Mouse (Mus musculus): ENCODE results near the gene Cyb5d1. TPM values are rescaled to one million over a fixed set of nuclear protein-coding genes. Genes with fewer than 3 reads are reported as not detected.
A peak's percentile ranks its signal among the peaks of the same experiment; 100 is the strongest.
"Not testable (repeated sequence)": the region's sequence is repeated elsewhere in the genome, so short reads cannot be mapped to it uniquely, and the experiment has no call there.

Cyb5d1 gene
- polyA plus RNA-seq, 1 experiment from 2014 or later, result 21.2 TPM

DNA sequence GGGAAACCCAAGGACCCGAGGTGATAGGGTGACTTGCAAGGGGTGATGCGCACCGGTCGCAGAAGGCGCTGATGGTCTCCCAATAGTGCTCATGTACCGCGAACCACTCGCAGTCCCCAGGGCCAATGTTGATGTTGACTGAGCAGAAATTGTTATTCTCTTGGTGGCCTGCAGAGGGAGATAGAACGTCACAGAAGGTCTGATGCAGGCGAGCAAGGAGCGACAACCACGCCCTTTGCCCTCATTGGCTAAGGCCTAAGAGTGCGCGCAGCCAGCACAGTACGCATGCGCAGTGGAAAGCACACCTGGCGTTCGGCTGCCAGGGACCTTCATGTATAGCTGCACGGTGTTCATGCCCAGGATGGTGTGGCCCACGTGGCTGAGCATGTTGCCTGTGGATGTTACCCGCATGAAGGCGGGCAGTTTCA lies 5.8 kb upstream of the Cyb5d1 start:
- Histone ChIP-seq H3K27ac (replicated peaks) (no peak overlapping the region), H3K4me3 (no peak overlapping the region), H3K4me1 (peaks cover 54% of the 10 kb centered on the region), H3K27me3 (replicated peaks) (0 out of 2 replicates have a peak, but pooled peaks cover 4% of the 10 kb centered on the region), H3K4me2 (no peak overlapping the region; the same call in 1 of the 2 replicates), H3K9ac (no peak overlapping the region), H3K36me3 (peaks cover 73% of the 10 kb centered on the region), H3K9me3 (no peaks in the 10 kb centered on the region)
- ATAC-seq (ENCODE audit: extremely low read depth, insufficient number of reproducible peaks, low FRiP score, low TSS enrichment), result no peak
- WGBS, result 15% methylated on average over 22 of the region's 22 CpGs

DNA sequence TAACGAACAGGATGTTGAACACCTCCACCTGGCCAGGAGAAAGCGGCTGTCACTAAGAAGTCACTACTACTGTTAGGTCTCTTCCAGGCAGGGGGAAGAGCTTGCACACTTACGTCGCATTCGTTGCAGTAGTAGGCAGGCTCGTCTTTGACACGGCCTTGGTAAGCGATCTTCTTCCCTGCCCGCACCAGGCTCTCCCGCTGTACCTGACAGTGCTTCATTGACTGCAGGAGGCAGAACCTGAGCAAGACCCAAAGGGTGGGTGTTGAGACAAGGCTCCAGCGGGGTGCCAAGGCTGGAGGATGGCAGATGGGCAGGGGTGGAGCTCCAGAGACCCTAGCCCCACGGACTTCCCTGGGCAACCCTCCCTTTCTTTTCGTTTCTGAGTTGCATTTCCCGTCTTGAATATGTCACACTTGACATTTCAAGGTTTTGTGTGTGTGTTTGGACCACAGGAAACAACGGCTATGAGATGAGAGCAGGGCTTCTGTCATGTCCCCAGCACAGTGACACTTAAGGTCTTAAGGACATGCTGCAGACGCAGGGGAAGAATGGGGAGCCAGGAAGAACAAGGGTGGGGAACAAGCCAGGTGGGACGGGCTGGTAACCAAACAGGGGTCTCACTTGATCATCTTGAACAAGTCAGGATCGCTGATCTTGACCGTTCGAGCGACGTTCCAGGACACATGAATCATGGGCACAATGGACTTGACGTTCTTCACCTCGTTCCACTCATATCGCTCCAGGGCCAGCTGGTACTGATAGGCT lies 4.8 kb upstream of the Cyb5d1 start:
- WGBS, result 67% methylated on average over 25 of the region's 25 CpGs

DNA sequence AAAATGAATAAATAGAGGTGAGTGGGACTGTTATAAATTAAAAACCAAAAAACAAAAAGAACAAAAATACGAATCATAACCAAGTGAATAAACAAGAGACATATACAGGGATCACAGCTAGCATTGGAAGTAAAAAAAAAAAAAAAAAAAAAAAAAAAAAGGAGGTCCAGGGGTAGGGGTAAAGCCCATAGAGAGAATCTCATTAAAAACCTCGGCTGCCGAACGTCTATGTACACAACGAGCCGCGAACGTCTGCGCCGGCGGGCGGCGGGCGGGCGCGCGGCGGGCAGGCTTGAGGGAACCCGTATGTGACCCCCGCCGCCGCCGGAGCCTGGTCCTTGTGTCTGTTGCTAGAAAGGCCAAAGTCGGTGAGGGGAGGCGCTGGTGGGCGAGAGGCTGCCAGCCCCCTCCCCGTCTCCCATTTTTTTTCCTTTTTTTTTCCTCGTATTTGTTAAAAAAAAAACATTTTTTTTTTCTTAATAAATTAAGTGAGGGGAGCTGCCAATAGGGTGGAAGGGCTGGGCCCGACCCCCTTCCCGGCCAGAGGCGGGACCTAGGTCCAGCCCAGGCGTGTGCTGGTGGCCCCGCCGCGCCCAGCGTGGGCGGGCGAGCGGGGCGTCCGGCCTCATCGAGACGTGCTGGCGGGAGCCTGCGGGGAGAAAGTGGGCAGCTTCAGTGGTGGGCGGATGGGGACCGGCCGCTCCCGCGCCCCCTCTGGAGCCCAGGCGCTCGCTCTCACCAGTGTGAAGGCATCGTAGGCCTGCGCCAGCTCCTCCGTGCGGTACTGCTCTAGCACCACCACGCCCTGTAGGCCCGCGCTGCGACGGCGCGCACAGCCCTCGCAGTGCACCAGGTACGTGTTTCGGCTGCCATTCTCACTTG lies 4.0 kb upstream of the Cyb5d1 start:
- H3K4me2 ChIP-seq, result peak overlapping the region; percentile 91
- peaks cover 56% of the 10 kb centered on the region for H3K4me1 ChIP-seq

More for the DNA sequence above, 4.8 kb upstream of the Cyb5d1 start:
- 0 out of 2 replicates have a peak, but pooled peaks cover 4% of the 10 kb centered on the region for H3K27me3 ChIP-seq (replicated peaks)
- peak overlapping the region; percentile 66 for H3K9ac ChIP-seq
- H3K9me3 ChIP-seq, result no peaks in the 10 kb centered on the region
- H3K36me3 ChIP-seq, result peaks cover 63% of the 10 kb centered on the region
- ATAC-seq (ENCODE audit: extremely low read depth, insufficient number of reproducible peaks, low FRiP score, low TSS enrichment), result no peak
- no peak overlapping the region for H3K27ac ChIP-seq (replicated peaks)
- peaks cover 56% of the 10 kb centered on the region for H3K4me1 ChIP-seq
- H3K4me3 ChIP-seq, result 0 out of 2 replicates have a peak overlapping the region, but pooled peaks have one; percentile 11
- H3K4me2 ChIP-seq, result peak overlapping the region; percentile 91

DNA sequence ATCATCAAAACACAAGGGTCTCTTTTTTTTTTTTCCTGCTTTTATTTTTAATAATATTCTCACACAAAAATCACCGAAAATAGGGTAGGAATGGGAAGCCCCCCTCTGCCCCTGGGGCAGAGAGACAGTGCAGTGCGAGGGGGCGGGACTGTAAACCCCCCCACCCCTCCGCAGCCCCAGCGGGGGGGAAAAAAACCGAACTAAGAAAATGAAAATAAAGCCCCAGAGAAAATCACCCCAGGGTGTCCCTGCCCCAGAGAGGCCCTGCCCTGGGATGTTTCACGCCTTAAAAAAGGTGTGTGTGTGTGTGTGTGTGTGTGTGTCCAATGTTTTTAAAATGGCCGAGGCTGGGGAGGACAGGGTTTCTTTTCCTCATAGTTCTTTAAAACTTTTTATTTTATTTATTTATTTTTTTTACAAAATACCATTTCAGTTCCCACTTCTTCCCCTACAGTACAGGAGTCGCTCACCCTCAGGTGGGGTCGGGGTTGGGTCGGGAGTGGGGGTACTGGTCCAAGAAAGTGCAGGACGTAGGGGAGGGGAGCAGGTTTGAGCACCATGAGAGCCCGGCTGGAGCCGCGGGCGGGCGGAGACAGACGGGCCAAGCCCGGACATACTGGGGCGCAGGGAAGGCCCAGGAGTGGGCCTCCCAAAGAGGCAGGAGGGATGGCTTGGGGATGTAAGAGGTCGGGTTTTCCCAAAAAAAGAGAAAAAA lies 3.2 kb upstream of the Cyb5d1 start:
- peak overlapping the region; percentile 95 for H3K9ac ChIP-seq

More for the DNA sequence above, 4.0 kb upstream of the Cyb5d1 start:
- Histone ChIP-seq H3K9ac (peak overlapping the region; percentile 95), H3K27me3 (replicated peaks) (0 out of 2 replicates have a peak, but pooled peaks cover 4% of the 10 kb centered on the region), H3K9me3 (no peaks in the 10 kb centered on the region), H3K27ac (replicated peaks) (no peak overlapping the region), H3K4me3 (peak overlapping the region; percentile 11; the same call in 1 of the 2 replicates), H3K36me3 (peaks cover 55% of the 10 kb centered on the region)
- ATAC-seq (ENCODE audit: extremely low read depth, insufficient number of reproducible peaks, low FRiP score, low TSS enrichment), result no peak
- 30% methylated on average over 66 of the region's 66 CpGs for WGBS

DNA sequence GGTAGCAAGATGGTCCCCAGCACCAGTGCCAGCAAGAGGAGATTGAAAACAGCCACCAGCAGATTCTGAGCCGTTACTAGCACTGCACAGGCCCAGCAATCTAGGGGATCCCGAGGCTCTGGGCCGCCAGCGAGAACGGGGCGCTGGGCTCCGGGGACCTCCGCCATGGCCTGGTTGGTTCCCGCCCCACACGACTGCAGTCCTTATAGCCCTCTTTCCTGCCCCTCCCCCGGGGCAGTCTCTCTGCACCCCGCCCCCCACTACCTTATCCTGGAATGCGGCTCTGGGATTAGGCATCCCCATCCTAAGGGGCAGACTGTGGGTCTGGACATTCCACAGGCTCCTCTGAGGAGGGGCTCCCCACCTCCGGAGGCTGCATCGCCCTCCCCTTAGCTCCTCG lies 2.6 kb upstream of the Cyb5d1 start, which contains the start of gene Tmem88:
Tmem88 (minus strand) TSS at position 176 of the 400 bp plus-strand sequence.
- Histone ChIP-seq H3K9me3 (no peaks in the 10 kb centered on the region), H3K4me2 (peak within 1 kb of the TSS; percentile 91), H3K36me3 (peaks cover 41% of the 10 kb centered on the region), H3K27ac (replicated peaks) (peak within 1 kb of the TSS; percentile 98), H3K4me3 (peak within 1 kb of the TSS; percentile 78), H3K27me3 (replicated peaks) (0 out of 2 replicates have a peak, but pooled peaks cover 4% of the 10 kb centered on the region), H3K9ac (peak within 1 kb of the TSS; percentile 95), H3K4me1 (peaks cover 60% of the 10 kb centered on the region)
- ATAC-seq (ENCODE audit: extremely low read depth, insufficient number of reproducible peaks, low FRiP score, low TSS enrichment), result no peak
- WGBS, result 3% methylated on average over 15 of the region's 16 CpGs

More for the DNA sequence above, 3.2 kb upstream of the Cyb5d1 start:
- H3K27me3 ChIP-seq (replicated peaks), result 0 out of 2 replicates have a peak, but pooled peaks cover 4% of the 10 kb centered on the region
- H3K4me1 ChIP-seq, result peaks cover 60% of the 10 kb centered on the region
- H3K4me3 ChIP-seq, result peak overlapping the region; percentile 78
- H3K9me3 ChIP-seq, result no peaks in the 10 kb centered on the region
- 18% methylated on average over 21 of the region's 21 CpGs for WGBS
- H3K4me2 ChIP-seq, result peak overlapping the region; percentile 91
- ATAC-seq (ENCODE audit: extremely low read depth, insufficient number of reproducible peaks, low FRiP score, low TSS enrichment), result no peak
- peak overlapping the region; percentile 98 for H3K27ac ChIP-seq (replicated peaks)
- peaks cover 47% of the 10 kb centered on the region for H3K36me3 ChIP-seq

DNA sequence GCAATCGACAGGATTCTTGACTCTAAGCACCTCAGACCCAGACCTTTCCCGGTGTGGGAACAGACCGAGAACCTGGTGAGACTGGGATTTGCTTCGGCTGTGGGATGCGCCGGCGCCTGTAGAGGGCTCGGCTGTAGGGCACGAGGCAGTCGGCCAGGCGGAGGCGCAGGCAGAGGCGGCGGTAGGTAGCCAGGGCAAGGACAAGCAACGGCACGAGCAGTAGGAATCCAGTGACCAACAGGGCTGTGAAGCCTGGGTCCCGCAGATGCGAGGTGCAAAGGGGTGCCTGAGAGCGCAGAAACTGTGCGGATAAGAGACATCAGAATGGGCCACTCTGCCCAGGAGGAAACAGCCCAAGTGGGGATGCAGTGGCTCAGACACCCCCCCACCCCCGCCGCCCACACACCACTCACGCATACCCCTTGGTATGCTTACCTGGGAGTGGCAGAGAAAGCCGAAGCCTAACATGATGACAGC lies 2.2 kb upstream of the Cyb5d1 start:
- H3K9me3 ChIP-seq, result no peaks in the 10 kb centered on the region

DNA sequence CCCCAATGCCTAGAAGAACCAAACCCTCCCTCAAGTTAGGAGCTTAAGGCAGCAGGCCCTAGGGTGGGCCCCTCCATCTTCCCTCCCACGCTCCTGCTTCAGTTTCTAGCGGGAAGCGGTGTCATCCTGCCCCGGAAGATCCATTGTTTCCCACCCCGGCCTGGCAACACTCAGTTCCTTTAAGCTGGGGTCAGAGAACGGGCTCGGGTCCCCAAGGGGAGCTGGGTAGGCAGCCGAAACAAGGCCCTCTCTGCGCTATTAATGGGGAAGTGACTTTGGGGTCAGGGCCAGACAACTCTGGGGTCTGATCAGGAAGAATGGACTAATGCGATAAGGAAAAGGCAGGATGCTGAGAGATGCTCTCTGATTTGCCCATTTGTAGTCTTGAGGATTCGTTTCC lies 1.3 kb upstream of the Cyb5d1 start:
- peaks cover 33% of the 10 kb centered on the region for H3K36me3 ChIP-seq
- WGBS, result 29% methylated on average over 11 of the region's 11 CpGs
- peak overlapping the region; percentile 98 for H3K27ac ChIP-seq (replicated peaks)
- no peaks in the 10 kb centered on the region for H3K9me3 ChIP-seq
- ATAC-seq (ENCODE audit: extremely low read depth, insufficient number of reproducible peaks, low FRiP score, low TSS enrichment), result no peak
- H3K4me2 ChIP-seq, result peak overlapping the region; percentile 91
- H3K27me3 ChIP-seq (replicated peaks), result 0 out of 2 replicates have a peak, but pooled peaks cover 4% of the 10 kb centered on the region
- H3K4me3 ChIP-seq, result peak overlapping the region; percentile 78
- H3K4me1 ChIP-seq, result peaks cover 59% of the 10 kb centered on the region
- peak overlapping the region; percentile 95 for H3K9ac ChIP-seq

More for the DNA sequence above, 2.2 kb upstream of the Cyb5d1 start:
- Histone ChIP-seq H3K27me3 (replicated peaks) (0 out of 2 replicates have a peak, but pooled peaks cover 4% of the 10 kb centered on the region), H3K27ac (replicated peaks) (peak overlapping the region; percentile 98), H3K4me1 (peaks cover 60% of the 10 kb centered on the region), H3K4me2 (peak overlapping the region; percentile 91), H3K4me3 (peak overlapping the region; percentile 78), H3K36me3 (peaks cover 37% of the 10 kb centered on the region), H3K9ac (peak overlapping the region; percentile 95)
- no peak for ATAC-seq (ENCODE audit: extremely low read depth, insufficient number of reproducible peaks, low FRiP score, low TSS enrichment)
- 4% methylated on average over 24 of the region's 24 CpGs for WGBS

DNA sequence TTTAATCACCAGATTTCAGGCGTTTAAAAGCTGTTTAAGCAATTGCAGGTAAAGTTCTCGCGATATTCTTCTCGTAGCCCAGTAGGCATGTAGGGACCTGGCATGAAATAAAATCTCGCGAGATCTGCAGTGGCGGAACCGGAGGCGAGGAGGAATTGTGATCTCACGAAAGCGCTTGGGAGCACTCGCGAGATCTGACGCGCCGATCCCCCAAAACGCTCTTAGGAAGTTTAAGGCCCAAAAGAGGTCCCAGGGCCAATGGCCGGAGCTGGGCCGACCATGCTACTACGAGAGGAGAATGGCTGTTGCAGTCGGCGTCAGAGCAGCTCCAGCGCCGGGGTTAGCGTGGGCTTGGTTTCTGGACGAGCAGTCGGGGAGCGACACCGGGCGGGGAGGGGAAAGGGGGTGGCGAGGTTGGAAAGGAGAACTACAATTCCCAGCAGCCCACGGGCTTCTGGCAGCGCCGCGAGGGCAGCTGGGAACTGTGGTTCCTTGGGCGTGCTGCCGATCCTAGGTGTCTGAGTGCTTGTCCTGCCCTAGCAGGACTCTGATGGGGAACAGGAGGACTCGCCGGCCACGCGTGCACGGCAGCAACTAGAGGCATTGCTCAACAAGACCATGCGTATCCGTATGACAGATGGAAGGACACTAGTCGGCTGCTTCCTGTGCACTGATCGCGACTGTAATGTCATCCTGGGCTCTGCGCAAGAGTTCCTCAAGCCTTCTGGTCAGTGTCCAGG lies 373 bp upstream of the Cyb5d1 start:
- WGBS, result under 1% methylated on average over 48 of the region's 48 CpGs
- peak overlapping the region; percentile 78 for H3K4me3 ChIP-seq
- no peaks in the 10 kb centered on the region for H3K9me3 ChIP-seq
- peaks cover 27% of the 10 kb centered on the region for H3K36me3 ChIP-seq
- H3K27ac ChIP-seq (replicated peaks), result peak overlapping the region; percentile 98
- H3K4me2 ChIP-seq, result peak overlapping the region; percentile 91
- H3K9ac ChIP-seq, result peak overlapping the region; percentile 95
- H3K4me1 ChIP-seq, result peaks cover 50% of the 10 kb centered on the region
- H3K27me3 ChIP-seq (replicated peaks), result 0 out of 2 replicates have a peak, but pooled peaks cover 4% of the 10 kb centered on the region
- ATAC-seq (ENCODE audit: extremely low read depth, insufficient number of reproducible peaks, low FRiP score, low TSS enrichment), result peak; percentile 78

DNA sequence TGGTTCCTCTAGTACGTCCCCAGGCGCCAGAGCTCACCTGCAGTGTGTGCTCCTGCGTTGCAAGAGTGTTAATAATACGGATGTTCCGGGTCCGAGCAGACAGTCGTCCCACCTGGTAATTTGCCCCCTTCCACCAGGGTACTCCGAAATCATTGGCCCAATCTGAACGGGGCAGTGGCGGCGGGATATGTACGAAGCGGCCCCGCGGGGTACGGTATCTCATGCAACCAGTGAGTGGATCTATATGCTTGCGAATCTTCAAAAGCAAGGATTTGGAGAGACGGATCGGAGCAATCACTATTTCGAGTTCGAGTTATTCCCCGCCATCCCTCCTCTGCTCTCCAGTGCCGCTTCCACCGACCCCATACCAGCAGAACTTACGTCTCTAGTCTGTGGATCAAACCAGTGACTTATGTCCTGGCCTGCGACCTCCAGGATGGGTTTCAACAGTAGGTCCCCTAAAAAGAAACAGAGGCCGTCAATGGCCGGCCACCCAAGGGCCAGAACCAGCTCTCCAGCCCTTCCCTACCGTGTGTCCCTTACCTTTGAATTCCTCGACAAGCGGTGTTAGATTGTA lies 752 bp downstream of the Cyb5d1 start:
- 1% methylated on average over 31 of the region's 31 CpGs for WGBS
- Histone ChIP-seq H3K4me2 (peak overlapping the region; percentile 91), H3K4me1 (peaks cover 43% of the 10 kb centered on the region), H3K27ac (replicated peaks) (peak overlapping the region; percentile 98), H3K4me3 (peak overlapping the region; percentile 78), H3K9ac (peak overlapping the region; percentile 95), H3K36me3 (peaks cover 16% of the 10 kb centered on the region)
- H3K27me3 ChIP-seq (replicated peaks); H3K9me3 ChIP-seq; ATAC-seq (ENCODE audit: extremely low read depth, insufficient number of reproducible peaks, low FRiP score, low TSS enrichment): not testable (repeated sequence)

All from heart, embryonic 13.5 days (tissue).